Mouse (Mus musculus) limb, embryonic 14.5 days (tissue): ENCODE results near the gene Arhgap10. TPM values are rescaled to one million over a fixed set of nuclear protein-coding genes. Genes with fewer than 3 reads are reported as not detected.

Experiments
- ATAC-seq: fragments of 200-750 bp; cut with Nextera tagmentation; 2 replicates; pipeline ENCODE4 v1.8.0; 2017; ENCODE audit warnings: low read depth, moderate number of reproducible peaks, moderate TSS enrichment; ENCODE audit not compliant: low FRiP score
- DNase-seq: peaks from one replicate; pipeline ENCODE4 v3.0.0-alpha.2; 2015; ENCODE audit warnings: low spot score
- H3K27ac ChIP-seq: fragments of 300-500 bp; sonication (generic); replicated peaks from 2 replicates; pipeline ENCODE4 v1.5.1; 2014; ENCODE audit warnings: low read depth, mild to moderate bottlenecking, low read length, moderate library complexity, mixed read lengths
- H3K27me3 ChIP-seq: fragments of 300-500 bp; sonication (generic); 2 replicates; pipeline ENCODE4 v1.6.1; 2014; ENCODE audit warnings: low read length, mixed read lengths; ENCODE audit not compliant: control insufficient read depth, insufficient read depth
- H3K36me3 ChIP-seq: fragments of 300-500 bp; sonication (generic); 2 replicates; pipeline ENCODE4 v1.6.1; 2014; ENCODE audit warnings: mild to moderate bottlenecking, low read length, moderate library complexity, mixed read lengths; ENCODE audit not compliant: control insufficient read depth, insufficient read depth
- H3K4me1 ChIP-seq: fragments of 300-500 bp; sonication (generic); 2 replicates; pipeline ENCODE4 v1.6.1; 2014; ENCODE audit warnings: antibody characterized with exemption, low read length, mixed read lengths; ENCODE audit not compliant: control insufficient read depth, insufficient read depth
- H3K4me2 ChIP-seq: fragments of 300-500 bp; sonication (generic); replicated peaks from 2 replicates; pipeline ENCODE4 v1.6.1; 2014; ENCODE audit warnings: low read depth, mild to moderate bottlenecking, low read length, moderate library complexity; ENCODE audit not compliant: severe bottlenecking
- H3K4me3 ChIP-seq: fragments of 300-500 bp; sonication (generic); replicated peaks from 2 replicates; pipeline ENCODE4 v1.5.1; 2014; ENCODE audit warnings: low read length
- H3K9ac ChIP-seq: fragments of 300-500 bp; sonication (generic); 2 replicates; pipeline ENCODE4 v1.6.1; 2014; ENCODE audit warnings: mild to moderate bottlenecking, low read depth, low read length, moderate library complexity; ENCODE audit not compliant: severe bottlenecking
- H3K9me3 ChIP-seq: fragments of 300-500 bp; sonication (generic); 2 replicates; pipeline ENCODE4 v1.6.1; 2016; ENCODE audit warnings: low read length; ENCODE audit not compliant: control insufficient read depth
- POLR2A ChIP-seq: fragments of 200-500 bp; IDR thresholded peaks from 2 replicates; pipeline ENCODE4 v1.8.0; 2012; ENCODE audit warnings: inconsistent platforms, mild to moderate bottlenecking, moderate library complexity, borderline replicate concordance; ENCODE audit not compliant: insufficient read depth, insufficient read length; ENCODE audit errors: extremely low read depth
- whole genome bisulfite sequencing: fragments of 180-500 bp; shearing (Covaris S2); extraction: QIAGEN DNeasy Blood & Tissue Kit; methylation state at CpG from one replicate; pipeline ENCODE4 v1.1.7; 2014; 5-methylcytosine and 5-hydroxymethylcytosine counted together
- polyA plus RNA-seq, 2 experiments: library from polyadenylated mRNA; depleted of rRNA in 1 of 2; stranded (reverse) in 1 of 2; unstranded in 1 of 2; fragments of >200 nt; fragmentation: Nextera tagmentation in 1 of 2; extraction: Ambion mirVana in 1 of 2; gene quantifications; 2 replicates each; pipeline versions ENCODE4 v1.2.1 to v1.2.3; 2012 to 2014

The Arhgap10 gene
- polyA plus RNA-seq, 2 experiments: 25.1 to 29.3 TPM

- WGBS: 60% methylated on average over 1 of the region's 1 CpGs
- ATAC-seq: no peak
- DNase-seq: no peak
Observed at GRCm38 (mm10) chr8:77236701-77237100, 281.1 kb downstream of the Arhgap10 start.

GRCm38 (mm10) chr8:77232411-77232810 is 285.3 kb downstream of the Arhgap10 start:
- 84% methylated on average over 3 of the region's 3 CpGs for WGBS
- Histone ChIP-seq H3K4me2 (no peak overlapping the region), H3K9ac (no peak overlapping the region), H3K36me3 (no peaks in the 10 kb centered on the region), H3K4me3 (no peak overlapping the region), H3K27ac (no peak overlapping the region), H3K27me3 (no peaks in the 10 kb centered on the region), H3K4me1 (peaks cover 2% of the 10 kb centered on the region; the same call in 1 of the 2 replicates), H3K9me3 (no peaks in the 10 kb centered on the region)
- DNase-seq (no peak), ATAC-seq (no peak)
- TF ChIP-seq POLR2A: no peak

More at GRCm38 (mm10) chr8:77236701-77237100, 281.1 kb downstream of the Arhgap10 start:
- Histone ChIP-seq H3K9ac (no peak overlapping the region), H3K4me3 (no peak overlapping the region), H3K4me1 (no peaks in the 10 kb centered on the region), H3K4me2 (no peak overlapping the region), H3K9me3 (no peaks in the 10 kb centered on the region), H3K36me3 (no peaks in the 10 kb centered on the region), H3K27me3 (no peaks in the 10 kb centered on the region), H3K27ac (no peak overlapping the region)
- TF ChIP-seq POLR2A: no peak

- no peak overlapping the region for H3K4me3 ChIP-seq
- TF ChIP-seq POLR2A: no peak
- no peak overlapping the region for H3K9ac ChIP-seq
- peaks cover 4% of the 10 kb centered on the region; the same call in 1 of the 2 replicates for H3K4me1 ChIP-seq
- H3K9me3 ChIP-seq: no peaks in the 10 kb centered on the region
- H3K27ac ChIP-seq: no peak overlapping the region
- H3K36me3 ChIP-seq: no peaks in the 10 kb centered on the region
- no peaks in the 10 kb centered on the region for H3K27me3 ChIP-seq
- H3K4me2 ChIP-seq: no peak overlapping the region
- DNase-seq (no peak), ATAC-seq (no peak)
- 49% methylated on average over 6 of the region's 6 CpGs for WGBS
Observed at GRCm38 (mm10) chr8:77231834-77232233, 285.9 kb downstream of the Arhgap10 start.

- H3K4me2 ChIP-seq: no peak overlapping the region
- peaks cover 4% of the 10 kb centered on the region; the same call in 1 of the 2 replicates for H3K4me1 ChIP-seq
- H3K9me3 ChIP-seq: no peaks in the 10 kb centered on the region
- H3K36me3 ChIP-seq: no peaks in the 10 kb centered on the region
- no peak overlapping the region for H3K27ac ChIP-seq
- no peaks in the 10 kb centered on the region for H3K27me3 ChIP-seq
- H3K4me3 ChIP-seq: no peak overlapping the region
- TF ChIP-seq POLR2A: no peak
- DNase-seq (no peak), ATAC-seq (no peak)
- WGBS: 94% methylated on average over 1 of the region's 1 CpGs
- no peak overlapping the region for H3K9ac ChIP-seq
Observed at GRCm38 (mm10) chr8:77231211-77231610, 286.5 kb downstream of the Arhgap10 start.

- H3K9me3 ChIP-seq: no peaks in the 10 kb centered on the region
- H3K27ac ChIP-seq: no peak overlapping the region
- H3K27me3 ChIP-seq: no peaks in the 10 kb centered on the region
- ATAC-seq: no peak
- DNase-seq: no peak
- TF ChIP-seq POLR2A: no peak
- no peak overlapping the region for H3K4me2 ChIP-seq
- no peaks in the 10 kb centered on the region for H3K36me3 ChIP-seq
- 85% methylated on average over 7 of the region's 7 CpGs for WGBS
- H3K4me3 ChIP-seq: no peak overlapping the region
- H3K4me1 ChIP-seq: peaks cover 4% of the 10 kb centered on the region; the same call in 1 of the 2 replicates
- H3K9ac ChIP-seq: no peak overlapping the region
Observed at GRCm38 (mm10) chr8:77228688-77229087, 289.1 kb downstream of the Arhgap10 start.

GRCm38 (mm10) chr8:77227742-77228141 is 290.0 kb downstream of the Arhgap10 start:
- no peaks in the 10 kb centered on the region for H3K9me3 ChIP-seq
- no peak for TF ChIP-seq POLR2A
- WGBS: 76% methylated on average over 5 of the region's 5 CpGs
- H3K4me3 ChIP-seq: no peak overlapping the region
- no peak overlapping the region for H3K4me2 ChIP-seq
- no peak overlapping the region for H3K9ac ChIP-seq
- peaks cover 4% of the 10 kb centered on the region; the same call in 1 of the 2 replicates for H3K4me1 ChIP-seq
- ATAC-seq: no peak
- no peaks in the 10 kb centered on the region for H3K27me3 ChIP-seq
- H3K36me3 ChIP-seq: no peaks in the 10 kb centered on the region
- no peak for DNase-seq
- no peak overlapping the region for H3K27ac ChIP-seq
